In genomic region chr13:110866713-110867112, GRCm38 (mm10) we compare ENCODE assay signal across 9 mouse cellular contexts.
DNase-seq lines count a peak whose midpoint lies in the region; ATAC-seq and TF ChIP-seq lines count a peak whose summit lies in the region.
"Had no signal": no experiment of that assay in that cellular context is flagged by ENCODE, and none has a peak within 500 bp of the region (broad histone marks: within the 10 kb centered on the region; RNA-seq: fewer than 3 reads in every experiment).

No protein-coding gene starts in this region.

- H3K27ac ChIP-seq in heart, postnatal 0 days (ENCODE audit: low read depth) = no peak overlapping the region
- H3K27ac ChIP-seq in heart, embryonic 10.5 days = no peak overlapping the region

- H3K36me3 ChIP-seq in heart, postnatal 0 days (replicated peaks; ENCODE audit: control insufficient read depth, insufficient read depth, low read length) = no peaks in the 10 kb centered on the region
- no peaks in the 10 kb centered on the region for H3K36me3 ChIP-seq in heart, embryonic 10.5 days

- H3K4me2 ChIP-seq in heart, postnatal 0 days (ENCODE audit: low read depth, low read length) = no peak overlapping the region

- TF ChIP-seq POLR2A in lung, adult 2 months (IDR thresholded peaks at IDR 0.05; ENCODE audit: borderline replicate concordance, extremely low read depth, low read depth, low read length) = no peak

- no peaks in the 10 kb centered on the region for H3K4me1 ChIP-seq in heart, postnatal 0 days (ENCODE audit: control insufficient read depth, insufficient read depth)
- H3K4me1 ChIP-seq in heart, embryonic 10.5 days = peaks cover 10% of the 10 kb centered on the region; the same call in 1 of the 2 replicates
- H3K4me1 ChIP-seq in lung, adult 2 months (ENCODE audit: control insufficient read depth, insufficient read depth, low read length) = no peaks in the 10 kb centered on the region

- no peak overlapping the region for H3K4me3 ChIP-seq in heart, postnatal 0 days (ENCODE audit: low read depth, low read length)
- no peak overlapping the region for H3K4me3 ChIP-seq in heart, embryonic 10.5 days
- no peak overlapping the region for H3K4me3 ChIP-seq in lung, adult 2 months (replicated peaks; ENCODE audit: extremely low read depth, low read depth, low read length)
- H3K4me3 ChIP-seq: megakaryocyte, embryonic 14.5 days had no signal

- peak; percentile 60 for TF ChIP-seq CTCF in heart, postnatal 0 days (IDR thresholded peaks at IDR 0.05; ENCODE audit: low read depth)
- 0 out of 2 replicates have a peak, but pooled peaks have one; percentile 3 for TF ChIP-seq CTCF in lung, adult 2 months (IDR thresholded peaks at IDR 0.05; ENCODE audit: insufficient read depth, low read length)

- DNase-seq in heart, postnatal 0 days (ENCODE audit: low spot score) = peak; percentile 75
- no peak for DNase-seq in heart, embryonic 10.5 days (ENCODE audit: low spot score)
- DNase-seq in NIH3T3 (ENCODE audit: low read depth) = peak; percentile 8
- DNase-seq in embryo, embryonic 10.5 days (ENCODE audit: low spot score) = peak; percentile 40
- no peak for DNase-seq in lung, adult 2 months
- no peak for DNase-seq in right cerebral cortex, postnatal 25 days
- DNase-seq in thymus, postnatal 10 days (ENCODE audit: low spot score in 2 of 2) = no peak
- DNase-seq: cerebellum, adult 9-11 months had no signal

- 35% methylated on average over 2 of the region's 2 CpGs for WGBS in heart, postnatal 0 days
- WGBS in heart, embryonic 10.5 days = 41% methylated on average over 2 of the region's 2 CpGs
- WGBS in lung, adult 2 months = 16% methylated on average over 2 of the region's 2 CpGs

- no peaks in the 10 kb centered on the region for H3K9me3 ChIP-seq in heart, postnatal 0 days (replicated peaks; ENCODE audit: control insufficient read depth, low read length)
- no peaks in the 10 kb centered on the region for H3K9me3 ChIP-seq in heart, embryonic 10.5 days
- H3K9me3 ChIP-seq: megakaryocyte, embryonic 14.5 days had no signal

- no peaks in the 10 kb centered on the region for H3K27me3 ChIP-seq in heart, postnatal 0 days (ENCODE audit: control insufficient read depth, insufficient read depth, low read length)
- H3K27me3 ChIP-seq in heart, embryonic 10.5 days (ENCODE audit: insufficient read depth, poor library complexity, severe bottlenecking) = no peaks in the 10 kb centered on the region

- peak; percentile 64 for ATAC-seq in heart, postnatal 0 days (ENCODE audit: insufficient read depth, low read depth)

- no peak overlapping the region for H3K9ac ChIP-seq in heart, postnatal 0 days (replicated peaks; ENCODE audit: low read depth, low read length)

- no peak for TF ChIP-seq EP300 in heart, postnatal 0 days (IDR thresholded peaks at IDR 0.05; ENCODE audit: low read depth)

Comparison
In these comparisons a context has a peak if more than half of its experiments do, and no peak if none do; other contexts are left out.
1. DNase-seq: peak in heart, postnatal 0 days (single experiment), NIH3T3 (single experiment) and embryo, embryonic 10.5 days (single experiment); none in heart, embryonic 10.5 days (single experiment), lung, adult 2 months (single experiment), right cerebral cortex, postnatal 25 days (single experiment) and thymus, postnatal 10 days (0 of 2).